Mouse (Mus musculus) midbrain, embryonic 11.5 days (tissue): ENCODE measurements around the gene Myl6. TPM values are rescaled to one million over a fixed set of nuclear protein-coding genes. Genes with fewer than 3 reads are reported as not detected.
A peak's percentile ranks its signal among the peaks of the same experiment; 100 is the strongest.
"Not testable (repeated sequence)": the region's sequence is repeated elsewhere in the genome, so short reads cannot be mapped to it uniquely, and the experiment has no call there.

Source experiments
- ATAC-seq: fragments of 200-750 bp; cut with Nextera tagmentation; 2 replicates; pipeline ENCODE4 v1.8.0; 2017; ENCODE audit warnings: moderate TSS enrichment, moderate library complexity; ENCODE audit not compliant: low FRiP score
- DNase-seq: peaks from one replicate; pipeline ENCODE4 v3.0.0; 2015; ENCODE audit warnings: low spot score; ENCODE audit errors: missing footprints
- H3K27ac ChIP-seq: fragments of 300-500 bp; sonication (generic); 2 replicates; pipeline ENCODE4 v1.5.1; 2014; ENCODE audit warnings: low read depth, low read length
- H3K27me3 ChIP-seq: fragments of 300-500 bp; sonication (generic); 2 replicates; pipeline ENCODE4 v1.6.1; 2014; ENCODE audit warnings: mild to moderate bottlenecking, low read length, moderate library complexity, mixed read lengths; ENCODE audit not compliant: control insufficient read depth, insufficient read depth
- H3K36me3 ChIP-seq: fragments of 300-500 bp; sonication (generic); 2 replicates; pipeline ENCODE4 v1.6.1; 2014; ENCODE audit warnings: mild to moderate bottlenecking, low read length, moderate library complexity, mixed read lengths; ENCODE audit not compliant: control insufficient read depth, insufficient read depth
- H3K4me1 ChIP-seq: fragments of 300-500 bp; sonication (generic); 2 replicates; pipeline ENCODE4 v1.6.1; 2014; ENCODE audit warnings: low read length; ENCODE audit not compliant: control insufficient read depth, insufficient read depth
- H3K4me2 ChIP-seq: fragments of 300-500 bp; sonication (generic); 2 replicates; pipeline ENCODE4 v1.6.1; 2014; ENCODE audit warnings: mild to moderate bottlenecking, moderate library complexity
- H3K4me3 ChIP-seq: fragments of 300-500 bp; sonication (generic); 2 replicates; pipeline ENCODE4 v1.5.1; 2014; ENCODE audit warnings: low read depth, low read length
- H3K9ac ChIP-seq: fragments of 300-500 bp; sonication (generic); 2 replicates; pipeline ENCODE4 v1.6.1; 2014; ENCODE audit warnings: low read length
- H3K9me3 ChIP-seq: fragments of 300-500 bp; sonication (generic); 2 replicates; pipeline ENCODE4 v1.6.1; 2016; ENCODE audit warnings: low read length; ENCODE audit not compliant: control insufficient read depth
- WGBS: fragments of 180-500 bp; shearing (Covaris S2); extraction: QIAGEN DNeasy Blood & Tissue Kit; methylation state at CpG from one replicate; pipeline ENCODE4 v1.1.7; 2014; 5-methylcytosine and 5-hydroxymethylcytosine counted together
- polyA plus RNA-seq: library from polyadenylated mRNA; unstranded; fragments of >200 nt; fragmentation: Nextera tagmentation; extraction: Ambion mirVana; gene quantifications from 2 replicates; pipeline ENCODE4 v1.2.1, GENCODE M21; 2014

Myl6 gene
- polyA plus RNA-seq, 1 experiment from 2014 or later: 746 TPM

GRCm38 (mm10) chr10:128495270-128495669, 1.3 kb upstream of the Myl6 start:
- WGBS: 80% methylated on average over 2 of the region's 2 CpGs
- no peak for ATAC-seq

GRCm38 (mm10) chr10:128494667-128495245, 811 bp upstream of the Myl6 start:
- H3K27me3 ChIP-seq: no peaks in the 10 kb centered on the region
- H3K9me3 ChIP-seq: no peaks in the 10 kb centered on the region
- no peak for DNase-seq
- peak overlapping the region; percentile 77 for H3K9ac ChIP-seq
- H3K36me3 ChIP-seq: peaks cover 12% of the 10 kb centered on the region
- peaks cover 25% of the 10 kb centered on the region for H3K4me1 ChIP-seq
- 59% methylated on average over 11 of the region's 11 CpGs for WGBS
- H3K4me3 ChIP-seq: peak overlapping the region; percentile 68
- H3K27ac ChIP-seq: peak overlapping the region; percentile 51
- no peak for ATAC-seq
- H3K4me2 ChIP-seq: peak overlapping the region; percentile 80

More at GRCm38 (mm10) chr10:128495270-128495669, 1.3 kb upstream of the Myl6 start:
- H3K4me2 ChIP-seq: peak overlapping the region; percentile 80; the same call in 1 of the 2 replicates
- DNase-seq: no peak
- H3K4me1 ChIP-seq: peaks cover 25% of the 10 kb centered on the region
- no peaks in the 10 kb centered on the region for H3K27me3 ChIP-seq
- no peak overlapping the region for H3K9ac ChIP-seq
- H3K27ac ChIP-seq: no peak overlapping the region
- no peaks in the 10 kb centered on the region for H3K9me3 ChIP-seq
- H3K36me3 ChIP-seq: peaks cover 7% of the 10 kb centered on the region
- peak overlapping the region; percentile 68; the same call in 1 of the 2 replicates for H3K4me3 ChIP-seq

- Histone ChIP-seq H3K27ac (peak overlapping the region; percentile 76), H3K27me3 (no peaks in the 10 kb centered on the region), H3K9me3 (no peaks in the 10 kb centered on the region), H3K4me3 (peak overlapping the region; percentile 68), H3K4me1 (peaks cover 23% of the 10 kb centered on the region), H3K36me3 (peaks cover 18% of the 10 kb centered on the region), H3K9ac (peak overlapping the region; percentile 90), H3K4me2 (peak overlapping the region; percentile 80)
- ATAC-seq: peak; percentile 49
- WGBS: 0% methylated on average over 12 of the region's 12 CpGs
- DNase-seq: no peak
Observed at GRCm38 (mm10) chr10:128493319-128493694, 638 bp downstream of the Myl6 start.

- H3K9me3 ChIP-seq: no peaks in the 10 kb centered on the region
- peak overlapping the region; percentile 80 for H3K4me2 ChIP-seq
- H3K36me3 ChIP-seq: peaks cover 22% of the 10 kb centered on the region
- H3K27me3 ChIP-seq: no peaks in the 10 kb centered on the region
- ATAC-seq: peak; percentile 28; the same call in 1 of the 2 replicates
- WGBS: 31% methylated on average over 12 of the region's 12 CpGs
- peak; percentile 94 for DNase-seq
- peak overlapping the region; percentile 68 for H3K4me3 ChIP-seq
- H3K4me1 ChIP-seq: peaks cover 18% of the 10 kb centered on the region
- H3K9ac ChIP-seq: peak overlapping the region; percentile 90
- H3K27ac ChIP-seq: peak overlapping the region; percentile 76; the same call in 1 of the 2 replicates
Observed at GRCm38 (mm10) chr10:128492633-128493311, 1.2 kb downstream of the Myl6 start.

GRCm38 (mm10) chr10:128492051-128492450, 1.9 kb downstream of the Myl6 start:
- WGBS: 91% methylated on average over 8 of the region's 8 CpGs
- peaks cover 29% of the 10 kb centered on the region for H3K36me3 ChIP-seq
- H3K27me3 ChIP-seq, H3K27ac ChIP-seq, DNase-seq, ATAC-seq, H3K9me3 ChIP-seq: not testable (repeated sequence)
- H3K9ac ChIP-seq: peak overlapping the region; percentile 90; the same call in 1 of the 2 replicates
- H3K4me1 ChIP-seq: peaks cover 17% of the 10 kb centered on the region
- peak overlapping the region; percentile 80 for H3K4me2 ChIP-seq
- H3K4me3 ChIP-seq: peak overlapping the region; percentile 68

- Histone ChIP-seq H3K4me1 (peaks cover 17% of the 10 kb centered on the region), H3K9ac (no peak overlapping the region), H3K4me2 (peak overlapping the region; percentile 80), H3K4me3 (no peak overlapping the region), H3K27ac (peak overlapping the region; percentile 20; the same call in 1 of the 2 replicates), H3K36me3 (peaks cover 32% of the 10 kb centered on the region), H3K9me3 (no peaks in the 10 kb centered on the region), H3K27me3 (no peaks in the 10 kb centered on the region)
- no peak for DNase-seq
- no peak for ATAC-seq
- 85% methylated on average over 6 of the region's 6 CpGs for WGBS
Observed at GRCm38 (mm10) chr10:128491495-128491894, 2.5 kb downstream of the Myl6 start.

- peaks cover 17% of the 10 kb centered on the region for H3K4me1 ChIP-seq
Observed at GRCm38 (mm10) chr10:128490912-128491311, 3.0 kb downstream of the Myl6 start.

GRCm38 (mm10) chr10:128490232-128490631, 3.7 kb downstream of the Myl6 start:
- ATAC-seq (no peak), DNase-seq (no peak)
- H3K36me3 ChIP-seq: peaks cover 36% of the 10 kb centered on the region
- 77% methylated on average over 5 of the region's 5 CpGs for WGBS
- no peak overlapping the region for H3K9ac ChIP-seq
- no peak overlapping the region for H3K4me3 ChIP-seq
- no peaks in the 10 kb centered on the region for H3K27me3 ChIP-seq
- H3K9me3 ChIP-seq: no peaks in the 10 kb centered on the region
- peaks cover 17% of the 10 kb centered on the region for H3K4me1 ChIP-seq
- H3K4me2 ChIP-seq: no peak overlapping the region
- H3K27ac ChIP-seq: no peak overlapping the region

More at GRCm38 (mm10) chr10:128490912-128491311, 3.0 kb downstream of the Myl6 start:
- 49% methylated on average over 5 of the region's 5 CpGs for WGBS
- Histone ChIP-seq H3K4me2 (no peak overlapping the region), H3K9ac (no peak overlapping the region), H3K9me3 (no peaks in the 10 kb centered on the region), H3K27me3 (no peaks in the 10 kb centered on the region), H3K4me3 (no peak overlapping the region), H3K36me3 (peaks cover 32% of the 10 kb centered on the region), H3K27ac (no peak overlapping the region)
- DNase-seq (no peak), ATAC-seq (no peak)

GRCm38 (mm10) chr10:128489785-128490184, 4.2 kb downstream of the Myl6 start:
- H3K36me3 ChIP-seq: peaks cover 36% of the 10 kb centered on the region
- H3K4me2 ChIP-seq: no peak overlapping the region
- no peaks in the 10 kb centered on the region for H3K27me3 ChIP-seq
- H3K4me1 ChIP-seq: peaks cover 15% of the 10 kb centered on the region
- no peak overlapping the region for H3K27ac ChIP-seq
- DNase-seq: no peak
- no peak overlapping the region for H3K9ac ChIP-seq
- H3K4me3 ChIP-seq: no peak overlapping the region
- 63% methylated on average over 4 of the region's 4 CpGs for WGBS
- no peaks in the 10 kb centered on the region for H3K9me3 ChIP-seq
- no peak for ATAC-seq
